Mouse (Mus musculus) cerebellum, postnatal 25 days (tissue): ENCODE measurements at regions not wholly inside any gene's neighbourhood (a gene's known extent, or its start where the extent isn't known, plus 50 kb on each side); places are given as distances from the start of the nearest gene placed in this dataset.

Source experiments
- DNase-seq, 2 experiments: peaks; one replicate each; pipeline ENCODE4 v3.0.0; 2021; ENCODE audit warnings: mixed read lengths in 2 of 2

DNA sequence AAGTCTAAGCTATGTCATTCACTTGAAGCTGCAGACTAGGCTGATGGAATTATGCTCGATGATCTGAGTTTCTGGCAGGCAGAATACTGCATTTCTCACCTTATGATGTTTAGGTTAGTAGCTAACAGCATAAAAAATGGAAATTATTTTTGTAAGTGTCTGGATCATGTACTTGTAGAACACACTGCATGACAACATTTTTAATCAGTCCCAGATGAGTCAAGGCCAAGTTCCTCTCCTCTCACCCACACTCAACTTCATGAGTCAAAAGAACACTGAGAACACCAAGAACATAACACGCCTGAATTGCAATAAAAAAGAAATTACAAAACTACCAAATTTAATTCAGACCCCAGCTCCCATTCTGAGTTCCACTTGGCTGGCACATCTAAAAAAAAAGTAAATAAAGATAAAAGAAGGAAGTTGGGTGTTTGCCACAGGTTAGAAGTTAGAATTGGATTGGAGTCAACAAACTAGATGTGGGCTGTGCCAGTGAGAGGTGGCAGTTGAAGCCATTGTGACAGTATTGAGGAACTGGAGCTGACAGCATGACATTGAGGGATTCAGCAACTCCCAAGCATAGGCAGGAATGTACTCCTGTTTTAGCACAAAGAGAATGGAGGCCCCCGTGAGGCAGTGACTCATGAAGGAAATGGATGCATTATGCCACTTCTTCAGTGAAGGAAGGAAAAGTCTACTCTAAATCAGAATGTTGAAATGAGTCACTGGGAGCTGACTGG lies 222.8 kb upstream of the 4931408C20Rik start:
- DNase-seq = no peak

DNA sequence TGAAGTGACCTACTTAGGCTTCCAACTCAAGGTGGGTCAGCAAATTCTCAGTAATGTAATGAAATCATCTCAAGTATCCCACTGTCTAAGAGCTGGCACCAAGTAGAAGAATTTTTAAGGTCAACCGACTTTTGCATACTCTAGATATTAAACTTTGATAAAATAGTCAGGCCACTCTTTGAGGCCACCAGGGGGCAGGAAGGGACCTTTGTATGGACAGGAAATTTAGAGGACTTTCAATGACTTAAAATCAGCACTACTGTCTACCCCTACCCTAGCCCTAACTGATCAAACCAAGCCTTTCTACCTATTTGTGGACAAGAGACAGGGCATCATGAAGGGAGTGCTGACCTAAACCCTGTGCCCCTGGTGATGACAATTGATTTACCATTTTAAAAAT lies 215.0 kb upstream of the 4931408C20Rik start:
- peak in 1 of 2 experiments; percentile 3 for DNase-seq

DNA sequence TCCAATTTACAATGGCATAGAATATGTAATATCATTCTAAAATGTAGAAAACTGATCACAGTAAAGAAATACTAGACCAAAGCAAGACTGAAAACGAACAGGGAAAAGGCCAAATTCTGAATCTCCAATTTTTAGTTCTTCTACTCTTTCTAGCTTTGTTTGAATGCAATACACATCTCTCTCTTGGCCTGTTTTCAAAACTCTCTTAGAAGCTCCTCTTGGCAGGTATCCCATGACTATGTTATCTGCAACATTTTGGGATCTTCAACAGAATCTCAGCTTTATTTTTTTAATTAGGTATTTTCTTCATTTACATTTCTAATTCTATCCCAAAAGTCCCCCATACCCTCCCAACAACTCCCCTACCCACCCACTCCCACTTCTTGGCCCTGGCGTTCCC lies 170.2 kb upstream of the 4931408C20Rik start:
- DNase-seq = no peak

DNA sequence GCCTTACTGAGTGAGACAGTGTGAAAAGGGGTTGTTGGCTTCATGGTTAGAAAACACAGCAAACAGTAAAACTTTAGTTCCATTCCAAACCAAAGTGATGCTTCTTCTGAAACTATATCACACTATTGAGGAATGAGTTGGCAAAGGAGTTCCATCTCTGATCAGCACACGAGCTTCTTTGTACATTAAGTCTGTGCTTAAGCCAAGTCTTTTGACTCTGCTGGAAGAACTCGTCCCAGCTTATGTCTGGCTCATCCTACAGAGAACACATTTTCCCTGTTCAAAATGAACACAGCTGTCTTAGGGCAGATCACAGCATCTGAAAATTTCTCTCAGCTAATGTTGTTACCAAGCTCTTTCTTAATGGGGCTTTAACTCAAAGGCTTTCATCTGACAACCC lies 166.5 kb upstream of the 4931408C20Rik start:
- no peak for DNase-seq

DNA sequence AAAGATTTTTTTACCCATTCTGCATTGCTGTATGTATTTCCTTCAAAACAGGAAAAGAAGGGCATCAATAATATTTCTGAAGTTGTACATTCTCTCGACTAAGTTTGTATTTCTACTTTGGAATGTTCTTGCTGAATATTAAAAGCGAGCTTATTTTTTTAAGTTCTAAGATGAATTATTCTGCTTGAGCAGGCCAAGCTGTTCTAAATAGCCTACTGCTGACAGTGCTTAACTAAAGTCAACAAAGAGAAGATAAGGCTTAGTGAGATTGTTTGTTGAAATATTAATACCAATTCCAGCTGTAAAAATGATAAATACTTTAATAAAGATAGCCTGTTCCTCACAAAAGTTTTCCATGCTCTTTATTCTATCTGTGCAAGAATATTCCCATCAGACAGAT lies 122.0 kb upstream of the 4931408C20Rik start:
- DNase-seq = no peak

DNA sequence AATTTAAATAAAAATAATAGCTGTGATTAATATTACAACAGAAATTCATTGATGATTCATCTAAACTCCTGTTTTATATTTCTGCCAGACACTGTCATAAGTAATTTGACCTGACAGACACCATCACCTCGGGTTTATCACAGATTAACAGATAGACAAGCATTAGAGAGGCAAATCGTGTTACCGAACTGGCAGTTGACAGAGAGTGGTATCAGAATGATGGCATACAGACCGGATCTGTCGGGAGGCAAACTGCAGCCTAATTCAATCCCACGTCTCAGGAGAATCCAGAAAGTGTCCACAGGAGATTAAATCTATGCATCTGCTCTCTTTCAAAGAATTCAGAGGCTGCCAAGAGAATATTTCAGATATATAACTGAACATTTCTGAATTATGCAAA lies 77.8 kb upstream of the 4931408C20Rik start:
- DNase-seq = no peak
